Mouse (Mus musculus): ENCODE data around the gene Maml2.

Maml2 gene

DNA sequence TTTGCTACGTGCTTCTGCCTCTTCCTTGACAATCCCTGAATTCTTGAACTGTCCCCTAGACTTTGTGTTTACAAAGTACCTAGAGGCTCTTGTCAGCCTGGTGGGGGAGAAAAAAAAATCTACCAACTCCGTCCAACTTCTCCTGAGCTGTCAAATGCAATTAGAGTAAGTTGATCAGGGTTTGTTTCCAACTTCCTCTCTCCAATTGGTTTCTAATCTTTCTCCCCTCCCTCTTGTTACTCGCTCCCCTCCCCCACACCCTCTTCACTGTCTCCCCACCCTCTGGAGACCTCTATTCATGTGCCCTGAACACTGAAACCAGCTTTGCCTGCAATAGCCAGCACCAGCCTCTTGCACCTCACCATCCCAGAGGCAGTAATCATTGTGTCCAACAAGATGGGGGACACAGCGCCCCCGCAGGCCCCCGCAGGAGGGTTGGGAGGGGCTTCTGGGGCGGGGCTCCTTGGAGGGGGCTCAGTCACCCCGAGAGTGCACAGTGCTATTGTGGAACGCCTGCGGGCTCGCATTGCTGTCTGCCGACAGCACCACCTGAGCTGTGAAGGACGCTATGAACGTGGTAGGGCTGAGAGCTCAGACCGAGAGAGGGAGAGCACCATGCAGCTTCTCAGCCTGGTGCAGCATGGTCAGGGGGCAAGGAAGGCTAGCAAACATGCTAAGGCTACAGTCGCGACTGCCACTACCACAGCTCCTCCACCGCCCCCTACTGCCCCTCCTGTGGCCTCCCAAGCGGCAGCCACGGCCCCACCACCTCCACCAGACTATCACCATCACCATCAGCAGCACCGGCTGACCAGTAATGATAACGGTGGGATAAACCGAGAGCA, at the start of gene Maml2:
Gene Maml2 (plus strand): TSS at position 290 of the 845 bp plus-strand sequence.
- CTCF ChIA-PET = interaction anchor here in 2 of 4 experiments (0.7 to 1.4 kb wide), 3 partner anchors 15 to 67 kb away, joined by 3 read pairs; no protein-coding TSS in a partner anchor
- POLR2A ChIA-PET = interaction anchor here in 1 of 4 experiments (0.6 to 1.3 kb wide), 5 partner anchors 51 to 529 kb away, joined by 3 to 7 read pairs (median 3); partner anchors contain the start of genes Cep57 and Fam76b

DNA sequence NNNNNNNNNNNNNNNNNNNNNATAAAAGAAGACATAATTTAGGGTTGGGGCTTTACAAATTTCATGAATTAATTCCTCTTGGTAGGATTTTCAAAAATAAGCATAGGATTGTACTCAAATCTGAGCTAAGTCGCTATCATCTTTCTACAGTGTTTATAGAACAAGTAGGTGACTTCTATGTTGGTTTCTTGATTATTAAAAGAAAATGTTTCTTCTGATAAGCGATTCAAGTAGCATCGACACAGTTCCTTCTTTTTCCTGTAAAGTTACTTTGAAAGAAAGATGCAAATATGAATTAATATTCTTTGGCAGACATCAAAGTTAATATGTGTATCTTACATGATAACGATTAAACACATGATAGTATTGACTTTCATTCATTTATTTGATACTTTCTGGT, 49.7 kb upstream of the Maml2 start:
- POLR2A ChIA-PET = no interaction called here
- CTCF ChIA-PET = no interaction called here

DNA sequence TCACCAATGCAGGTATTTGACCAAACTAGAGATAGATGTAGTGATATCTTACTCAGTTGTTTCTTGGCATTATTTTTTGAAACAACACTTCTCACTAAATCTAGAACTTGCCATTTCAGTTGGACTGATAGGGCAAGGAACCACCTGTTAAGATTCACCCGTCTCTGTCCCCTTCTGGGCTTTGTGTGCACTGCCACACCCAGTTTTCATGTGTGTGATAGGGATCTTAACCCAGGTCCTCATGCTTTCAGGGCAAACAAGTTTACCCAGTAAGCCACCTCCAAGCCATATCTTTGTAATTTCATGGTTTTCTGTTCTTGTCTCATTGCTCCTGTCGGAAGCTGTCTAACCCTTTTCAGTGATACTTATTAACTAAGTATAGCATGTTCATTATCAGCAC, 46.5 kb upstream of the Maml2 start:
- ChIA-PET CTCF (no interaction called here), POLR2A (interaction anchor here in 1 of 4 experiments (1.0 kb wide), 1 partner anchor 13 kb away, joined by 3 read pairs; no protein-coding TSS in a partner anchor)

DNA sequence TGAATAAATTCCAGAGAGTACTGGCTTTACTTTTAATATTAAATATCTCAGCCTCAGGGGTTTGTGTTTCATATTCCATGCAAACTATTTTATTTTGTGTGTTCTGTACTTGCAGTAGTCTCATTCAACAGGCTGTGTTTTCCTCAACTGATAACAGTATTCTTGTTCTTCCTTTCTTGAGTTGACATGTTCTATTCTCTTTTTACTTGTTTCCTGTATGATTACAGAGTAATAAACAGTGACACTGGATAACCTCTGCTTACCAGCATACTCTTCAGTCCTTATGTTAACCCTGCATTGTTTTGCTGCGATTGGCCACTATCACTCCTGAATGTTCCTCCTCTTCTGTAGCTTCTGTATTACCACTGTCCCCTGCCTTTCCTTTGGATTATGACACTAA, 41.0 kb upstream of the Maml2 start:
- CTCF ChIA-PET = no interaction called here
- POLR2A ChIA-PET = no interaction called here

DNA sequence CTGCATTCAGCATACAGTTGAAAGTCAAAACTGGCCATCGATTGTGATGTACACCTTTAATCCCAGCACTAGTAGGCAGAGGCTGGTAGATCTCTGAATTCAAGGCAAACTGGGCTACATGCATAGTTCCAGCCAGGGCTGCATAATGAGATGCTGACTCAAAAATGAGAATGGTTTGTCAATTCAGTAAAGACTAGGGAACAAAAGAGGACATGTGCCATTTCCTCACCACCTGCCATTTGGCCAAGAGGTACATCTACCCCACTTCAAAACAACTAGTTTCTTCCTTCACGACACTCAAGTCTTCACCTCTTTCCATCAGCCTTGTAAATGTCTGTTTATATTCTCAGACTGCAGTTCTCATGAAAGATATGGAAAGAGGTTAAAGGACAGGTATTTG, 39.6 kb upstream of the Maml2 start:
- ChIA-PET CTCF (no interaction called here), POLR2A (no interaction called here)

DNA sequence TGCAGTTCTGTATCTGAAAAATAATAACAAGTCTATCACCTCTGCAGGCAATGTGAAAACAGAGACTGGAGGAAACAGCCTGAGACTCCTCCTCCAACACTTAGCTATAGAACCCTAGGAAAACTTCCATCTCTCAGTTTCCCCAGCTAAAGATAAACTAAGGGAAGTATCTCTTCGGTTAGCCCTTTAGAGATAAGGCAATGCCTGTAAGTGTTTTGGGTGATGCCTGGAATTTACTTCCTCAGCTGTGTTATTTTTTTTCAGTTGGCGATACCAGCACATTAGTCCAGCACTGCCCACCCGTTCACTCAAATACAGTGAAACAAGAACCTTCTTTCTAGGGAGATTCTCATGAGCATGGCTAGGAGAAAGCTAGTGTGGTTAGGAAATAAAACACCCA, 36.8 kb upstream of the Maml2 start:
- ChIA-PET POLR2A (interaction anchor here in 1 of 4 experiments (0.6 kb wide), 1 partner anchor 1239 kb away, joined by 3 read pairs; the partner anchor contains the start of genes Cwc15 and Kdm4d), CTCF (interaction anchor here in 1 of 4 experiments (0.7 kb wide), 1 partner anchor 370 kb away, joined by 3 read pairs; no protein-coding TSS in a partner anchor)

DNA sequence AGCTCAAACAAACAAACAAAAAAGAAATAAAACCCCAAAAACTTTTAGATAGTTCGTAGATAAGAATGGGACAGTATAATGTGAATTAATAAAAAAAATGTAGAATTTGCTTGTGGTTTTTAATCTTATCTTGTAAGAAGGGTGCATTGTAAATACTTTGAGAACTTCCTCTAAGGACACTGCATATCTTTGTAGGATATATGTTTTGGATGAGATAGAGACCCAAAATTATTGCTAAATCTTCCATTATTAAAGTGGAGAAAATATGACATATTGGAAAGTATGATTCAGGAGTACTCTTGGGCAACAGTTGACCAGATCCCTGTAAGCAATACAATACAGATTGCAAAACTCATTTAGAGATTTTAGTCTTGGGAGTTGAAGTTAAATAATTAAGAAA, 24.5 kb upstream of the Maml2 start:
- CTCF ChIA-PET = no interaction called here

DNA sequence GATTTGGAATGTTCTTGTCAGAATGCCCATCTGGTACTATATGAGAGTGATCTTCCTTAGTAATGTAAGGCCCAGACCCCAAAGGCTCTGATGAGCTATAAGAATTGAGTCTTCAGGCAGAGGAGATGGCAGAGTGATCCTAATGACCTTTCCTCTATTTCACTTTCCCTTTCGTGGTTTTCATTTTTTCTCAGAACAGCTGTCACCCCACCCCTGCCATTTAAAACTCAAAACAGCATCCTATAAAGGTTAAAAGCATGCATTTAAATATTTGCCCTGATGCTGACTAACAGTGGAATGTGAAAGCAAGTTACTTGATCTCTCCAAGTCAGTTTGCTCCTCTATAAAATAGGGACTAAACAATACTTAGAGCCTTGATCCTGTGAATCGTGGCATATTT, 10.3 kb upstream of the Maml2 start:
- ChIA-PET POLR2A (no interaction called here), CTCF (no interaction called here)

More for the DNA sequence above, 24.5 kb upstream of the Maml2 start:
- POLR2A ChIA-PET = no interaction called here

DNA sequence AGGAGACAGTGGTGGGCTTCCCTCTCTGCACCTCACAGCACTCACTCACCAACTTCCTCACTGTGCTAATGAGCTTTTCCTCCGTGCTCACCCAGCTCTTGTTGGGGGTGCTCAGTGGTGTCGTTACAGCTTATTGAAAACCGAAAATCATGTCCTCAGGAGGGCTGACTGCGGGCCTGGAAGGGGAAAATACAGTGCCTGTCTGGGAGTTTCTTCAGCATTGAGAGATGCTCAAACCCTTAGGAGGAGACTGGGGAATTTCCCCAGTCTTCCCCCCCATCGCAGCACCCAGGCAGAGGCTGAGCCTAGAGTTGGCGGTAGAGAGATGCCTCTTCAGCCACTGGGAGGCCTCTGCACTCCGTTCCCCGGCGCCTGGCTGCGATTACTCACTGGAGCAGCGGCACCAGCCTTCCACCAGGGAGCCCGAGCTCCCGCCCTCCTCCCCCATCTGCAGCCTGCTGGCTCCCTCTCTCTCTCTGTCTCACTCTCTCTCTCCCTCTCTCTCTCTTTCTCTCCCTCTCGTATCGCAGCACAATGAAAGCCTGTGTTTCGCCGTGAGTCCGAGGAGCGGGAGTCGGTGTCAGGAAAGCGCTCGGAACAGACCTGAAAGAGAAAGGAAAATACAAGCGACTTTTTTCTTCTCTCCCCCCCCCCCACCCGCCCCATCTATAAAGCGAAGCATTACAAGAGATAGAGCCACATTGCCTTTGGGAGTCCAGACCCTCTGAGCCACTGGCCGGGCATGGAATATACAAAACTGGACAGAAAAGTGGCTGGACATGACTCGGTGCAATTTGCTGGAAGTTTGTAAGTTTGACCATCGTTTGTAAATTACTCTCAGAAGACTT, 1.3 kb upstream of the Maml2 start:
- CTCF ChIA-PET = interaction anchor here in 2 of 4 experiments (0.5 to 1.1 kb wide), 5 partner anchors 21 to 420 kb away, joined by 3 to 7 read pairs (median 4); no protein-coding TSS in a partner anchor
- POLR2A ChIA-PET = interaction anchor here in 2 of 4 experiments (1.0 to 1.3 kb wide), 3 partner anchors 401 to 452 kb away, joined by 3 read pairs; partner anchors contain the start of gene Mtmr2 (in 1 of the 2)

DNA sequence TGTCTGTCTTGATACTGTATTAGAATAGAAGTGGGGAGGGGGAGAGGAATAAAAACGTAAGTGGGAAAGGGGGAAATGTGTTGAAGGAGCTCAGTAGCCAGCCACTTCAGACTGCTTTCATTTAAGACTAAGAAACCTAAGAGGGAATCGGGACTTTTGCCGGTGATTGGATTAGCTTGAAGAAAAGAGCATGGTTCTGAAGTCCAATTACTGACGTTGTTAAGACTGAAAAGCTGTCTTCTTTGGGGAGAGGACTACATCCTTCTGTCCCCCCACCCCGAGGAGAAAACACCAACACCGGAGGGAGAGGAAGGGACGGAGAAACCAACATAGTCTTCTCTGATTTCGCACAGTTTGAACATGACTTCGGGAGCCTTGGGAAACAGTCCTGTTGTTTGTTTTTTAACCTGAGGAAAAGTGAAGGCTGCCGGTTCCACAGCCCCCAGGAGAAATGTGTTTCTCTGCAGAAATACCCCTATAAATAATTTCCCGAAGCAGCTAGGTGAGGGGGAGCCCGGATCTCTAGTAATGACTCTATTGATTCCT, 562 bp upstream of the Maml2 start:
- ChIA-PET POLR2A (interaction anchor here in 2 of 4 experiments (0.8 to 1.3 kb wide), 3 partner anchors 452 to 530 kb away, joined by 3 read pairs; partner anchors contain the start of genes Cep57 (in 1 of the 2), Fam76b (in 1 of the 2) and Mtmr2 (in 1 of the 2)), CTCF (interaction anchor here in 2 of 4 experiments (1.1 to 1.4 kb wide), 2 partner anchors 23 to 66 kb away, joined by 3 read pairs; no protein-coding TSS in a partner anchor)

DNA sequence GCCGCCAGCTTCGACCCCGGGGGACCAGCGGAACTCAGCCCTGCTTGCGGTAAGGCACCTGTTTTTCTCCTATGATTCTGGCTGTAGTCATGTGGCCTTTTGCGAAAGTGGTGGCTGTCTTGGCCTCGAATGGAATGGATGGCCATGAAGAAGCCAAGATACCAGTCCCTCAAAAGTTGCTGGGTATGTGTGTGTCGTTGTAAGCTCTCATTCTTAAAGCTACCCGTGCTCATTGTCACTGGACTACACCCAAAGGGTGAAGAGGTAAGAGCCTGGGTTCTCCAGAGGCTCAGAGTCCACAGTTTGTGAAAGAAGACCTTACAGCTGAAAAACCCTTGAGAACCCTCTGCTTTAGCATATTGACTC, 739 bp downstream of the Maml2 start:
- ChIA-PET POLR2A (interaction anchor here in 1 of 4 experiments (0.6 kb wide), 3 partner anchors 52 to 257 kb away, joined by 3 to 7 read pairs (median 3); no protein-coding TSS in a partner anchor), CTCF (interaction anchor here in 1 of 4 experiments (0.6 to 1.4 kb wide), 2 partner anchors 21 to 66 kb away, joined by 3 to 5 read pairs; no protein-coding TSS in a partner anchor)

DNA sequence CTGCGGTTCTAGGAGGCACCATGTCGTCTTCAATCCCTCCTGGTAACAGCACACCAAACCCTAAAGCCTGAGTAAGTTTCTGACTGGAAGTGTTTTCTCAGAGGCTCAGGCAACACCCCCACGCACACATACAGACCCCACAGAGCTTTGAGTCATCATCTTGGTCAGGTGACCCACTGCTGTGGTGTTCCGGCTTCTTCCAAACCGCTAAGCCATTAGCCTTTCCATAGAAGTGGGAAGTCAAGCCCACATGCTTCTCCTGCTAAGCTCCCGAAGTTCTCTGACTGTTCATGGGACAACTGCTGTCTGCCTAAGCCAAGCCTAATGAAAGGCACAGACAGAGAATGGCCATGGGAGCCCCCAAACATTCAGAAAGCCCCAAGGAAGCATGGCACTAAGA, 1.4 kb downstream of the Maml2 start:
- ChIA-PET POLR2A (interaction anchor here in 1 of 4 experiments (0.7 kb wide), 1 partner anchor 9 kb away, joined by 3 read pairs; no protein-coding TSS in a partner anchor), CTCF (interaction anchor here in 1 of 4 experiments (0.6 kb wide), 1 partner anchor 67 kb away, joined by 5 read pairs; no protein-coding TSS in a partner anchor)

DNA sequence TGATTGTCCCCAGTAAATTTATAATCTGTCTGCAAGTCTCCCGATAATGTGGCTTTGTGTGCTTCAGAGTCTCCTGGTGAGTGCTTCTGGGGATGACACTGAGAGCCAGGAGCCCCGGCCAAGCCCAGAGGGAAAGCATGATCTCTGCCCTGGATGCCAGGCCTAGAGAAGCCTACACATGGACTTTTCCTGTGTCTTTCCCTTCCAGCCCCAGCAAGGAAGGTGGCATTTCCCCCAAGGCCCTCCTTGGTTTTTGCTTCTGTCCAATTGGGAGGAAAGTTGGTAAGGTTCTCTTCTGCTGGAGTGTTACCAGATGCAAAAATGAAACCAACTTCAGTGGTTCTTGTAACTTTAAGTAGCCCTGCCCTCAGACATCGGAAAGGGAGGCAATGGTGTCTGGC, 2.3 kb downstream of the Maml2 start:
- POLR2A ChIA-PET = no interaction called here

DNA sequence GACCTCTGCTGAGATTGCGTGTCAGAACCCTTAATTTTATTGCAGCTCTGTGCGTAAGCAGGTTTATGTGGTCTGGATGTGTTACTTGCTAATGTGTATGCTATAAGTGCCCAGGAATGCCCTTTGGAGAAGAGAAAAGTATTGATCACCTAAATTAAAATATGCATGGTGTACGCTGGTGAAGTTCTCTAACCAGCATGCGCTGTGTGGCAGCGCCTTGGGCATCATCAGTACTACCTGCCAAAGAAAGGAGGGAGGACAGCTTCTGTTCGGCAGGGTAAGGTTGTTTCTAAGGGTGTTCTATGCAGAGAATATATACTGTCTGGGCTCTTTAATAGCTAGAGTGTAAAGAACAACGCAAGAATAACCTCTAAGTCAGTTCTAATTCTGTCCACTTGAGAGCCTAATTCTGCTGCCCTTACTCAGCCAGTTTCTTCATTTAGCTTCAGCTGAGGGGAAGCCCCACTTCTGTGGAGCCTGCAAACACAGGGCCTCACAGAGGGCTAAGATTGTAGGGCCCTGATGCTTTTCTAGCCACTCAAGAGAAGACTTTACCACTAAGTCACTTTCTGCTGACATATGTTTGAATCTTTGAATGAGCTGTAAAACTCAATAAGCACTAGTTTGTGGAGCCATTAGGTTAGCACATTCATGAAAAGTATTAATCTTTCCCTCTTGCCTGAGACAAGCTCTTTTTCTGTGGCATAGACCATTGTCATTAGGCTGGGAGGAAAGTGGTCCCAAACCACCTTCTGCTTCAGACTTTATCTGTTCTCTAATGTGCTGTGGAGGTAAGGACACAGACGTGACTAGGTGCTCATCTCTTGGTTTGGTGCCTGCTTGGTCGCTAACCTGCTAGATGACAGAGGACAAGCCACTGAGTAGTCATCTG, 3.4 kb downstream of the Maml2 start:
- ChIA-PET CTCF (no interaction called here), POLR2A (no interaction called here)

More for the DNA sequence above, 2.3 kb downstream of the Maml2 start:
- CTCF ChIA-PET = no interaction called here

DNA sequence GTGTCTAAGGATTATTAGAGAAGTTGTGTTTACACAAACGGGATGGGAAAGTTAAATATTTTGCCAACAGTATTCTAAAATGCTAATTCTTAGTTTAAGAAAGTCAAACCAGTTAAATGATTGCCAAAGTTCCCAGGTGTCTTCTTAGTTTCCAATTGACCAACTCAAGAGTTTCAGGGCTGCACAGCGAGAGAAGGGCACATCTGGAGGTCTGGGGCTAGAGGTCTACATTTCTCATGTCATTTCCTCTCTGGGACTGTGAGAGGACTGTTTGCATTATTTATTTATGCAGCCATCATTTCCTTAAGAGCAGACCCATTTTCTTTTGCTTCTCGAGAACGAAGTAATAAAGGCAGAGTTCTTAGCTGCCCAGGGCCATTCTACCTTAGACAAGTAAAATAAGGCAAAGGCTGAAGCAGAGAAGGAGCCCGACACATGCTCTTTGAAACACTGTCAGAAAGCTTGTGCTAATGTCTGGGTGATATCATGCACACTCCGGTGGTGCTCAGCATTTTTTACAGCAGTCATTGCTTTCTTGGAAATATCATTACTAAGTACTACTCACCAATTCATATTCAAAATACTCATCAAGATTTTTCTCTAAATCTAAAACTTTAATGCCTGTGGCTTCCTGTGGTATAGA, 4.5 kb downstream of the Maml2 start:
- ChIA-PET CTCF (interaction anchor here in 2 of 4 experiments (0.6 kb wide), 2 partner anchors 351 to 676 kb away, joined by 3 to 4 read pairs; no protein-coding TSS in a partner anchor), POLR2A (no interaction called here)

DNA sequence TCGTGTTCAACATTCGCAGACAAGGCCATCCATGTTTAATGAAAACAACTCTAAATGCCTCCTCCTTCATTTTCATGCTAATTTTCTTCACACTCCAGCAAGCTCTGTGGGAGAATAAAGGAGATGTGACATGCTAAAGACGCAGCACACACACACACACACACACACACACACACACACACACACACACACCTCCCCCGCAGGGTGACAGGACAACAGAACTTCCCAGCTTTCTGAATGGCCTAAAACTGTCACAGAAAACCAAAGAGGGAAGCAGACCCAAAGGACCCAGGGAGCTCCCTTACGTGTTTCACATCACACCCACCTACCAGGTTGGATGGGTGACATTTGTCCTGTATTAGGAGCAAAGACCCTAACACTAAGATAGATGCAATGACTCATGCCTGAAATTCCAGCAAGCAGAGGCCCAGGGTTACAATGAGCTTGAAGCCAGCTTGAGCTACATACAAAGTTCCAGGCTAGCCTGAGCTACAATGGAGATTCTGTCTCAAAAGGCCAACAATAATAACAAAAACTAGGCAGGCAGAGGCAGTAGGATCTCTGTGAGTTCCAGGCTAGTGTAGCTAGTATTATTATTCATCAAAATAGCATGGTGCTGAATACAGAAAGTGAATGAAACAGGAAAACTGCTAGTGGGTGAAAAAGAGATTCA, 5.5 kb downstream of the Maml2 start:
- POLR2A ChIA-PET = no interaction called here
- CTCF ChIA-PET = interaction anchor here in 1 of 4 experiments (0.6 kb wide), 1 partner anchor 677 kb away, joined by 3 read pairs; no protein-coding TSS in a partner anchor

DNA sequence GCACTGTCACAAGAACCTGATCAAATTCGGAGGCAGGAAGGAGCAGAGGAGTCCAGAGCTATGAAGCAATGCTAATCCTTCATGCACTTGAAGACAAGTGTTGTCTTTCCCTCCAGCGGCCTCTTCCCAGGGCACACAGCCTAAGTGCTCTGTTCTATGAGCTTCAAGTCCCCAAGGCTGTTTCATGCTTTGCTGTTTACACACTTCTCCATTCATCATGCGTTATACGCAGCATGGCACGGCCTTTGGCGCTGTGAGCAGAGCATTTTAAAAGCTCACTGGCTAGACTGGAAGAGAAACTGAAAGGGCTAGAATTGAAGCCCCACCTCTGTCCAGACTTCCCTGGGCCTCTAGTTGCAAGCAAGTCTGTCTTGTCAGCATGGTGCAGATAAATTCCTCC, 6.2 kb downstream of the Maml2 start:
- ChIA-PET POLR2A (no interaction called here), CTCF (no interaction called here)

All from embryonic stem cell, embryonic (primary cell).